Mouse (Mus musculus) monocyte, adult 59 days (primary cell): ENCODE data around the gene Gm5795. TPM values are rescaled to one million over a fixed set of nuclear protein-coding genes. Genes with fewer than 3 reads are reported as not detected.

Experiments used
- total RNA-seq, 2 experiments: library from RNA; stranded (reverse); gene quantifications; one replicate each; pipeline ENCODE4 v1.2.4; 2023

Gm5795 gene
- not detected for total RNA-seq

DNA sequence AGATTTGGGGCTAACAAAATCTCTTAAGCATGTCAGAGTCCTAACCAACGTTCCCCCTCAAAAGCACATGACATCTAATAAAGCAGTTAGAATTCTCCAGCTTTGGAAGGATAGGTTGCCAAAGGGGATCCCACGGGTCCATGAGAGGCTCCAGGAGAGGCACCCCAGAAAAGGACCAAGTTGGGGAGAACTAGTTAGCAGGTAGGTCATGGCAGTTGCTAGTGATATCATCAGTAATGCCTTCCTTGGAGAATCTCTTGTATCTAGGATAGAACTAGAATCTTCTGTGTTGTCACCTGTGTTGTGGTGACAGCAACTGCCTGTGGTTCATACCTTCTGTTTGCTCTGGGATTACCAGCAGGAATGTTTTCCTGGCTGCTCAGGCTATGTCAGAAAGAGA is at the start of gene Gm5795:
TSS of gene Gm5795 (plus strand) at position 301 of the 400 bp plus-strand sequence.

DNA sequence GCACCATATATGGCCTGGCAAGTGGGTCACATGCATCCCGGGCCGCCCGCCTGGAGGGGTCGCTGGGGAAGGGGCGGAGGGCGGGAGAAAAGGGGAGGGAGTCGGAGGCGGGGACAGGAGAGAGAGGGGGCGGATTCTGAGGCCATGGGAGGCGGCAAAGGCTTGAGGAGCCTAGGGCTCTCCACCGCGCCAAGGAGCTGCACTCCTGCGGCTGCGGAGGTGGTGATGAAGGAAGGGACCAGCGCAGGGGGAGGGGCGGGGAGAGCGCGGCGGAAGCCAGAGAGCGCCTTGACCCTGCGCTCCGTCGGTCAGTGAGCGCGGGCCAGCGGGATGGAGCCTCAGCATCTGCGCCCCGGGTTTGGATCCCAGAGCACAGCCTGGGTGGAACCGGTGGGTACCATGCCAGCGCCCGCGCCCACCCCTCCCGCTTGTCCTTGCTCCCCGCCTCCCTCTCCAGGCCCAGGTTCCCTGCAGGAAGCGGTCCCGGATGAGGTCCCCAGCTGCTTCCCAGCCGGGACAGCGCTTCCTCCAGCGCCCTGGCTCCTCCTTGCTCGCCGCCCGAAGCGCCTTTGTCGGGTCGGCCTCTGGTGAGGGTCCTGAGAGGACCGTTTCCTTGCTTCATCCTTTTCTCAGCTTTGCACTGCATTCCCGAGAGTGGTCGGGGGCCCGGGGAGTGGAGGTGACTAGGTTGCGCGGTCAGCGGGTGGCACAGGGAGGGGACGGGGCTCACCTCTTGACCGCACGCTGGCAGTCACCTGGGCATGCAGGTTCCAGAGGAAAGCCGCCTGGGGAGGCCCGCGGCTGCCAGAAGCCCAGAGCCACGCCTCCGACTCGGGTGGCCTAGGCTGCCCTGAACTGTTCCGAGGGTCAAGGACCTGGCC is 20.5 kb downstream of the Gm5795 start, which contains the start of gene D830030K20Rik:
TSS of gene D830030K20Rik (plus strand) at position 217 of the 881 bp plus-strand sequence.

Other genes with a start within 250 kb of the Gm5795 start
- not detected for gene Gm2888, start 158.3 kb upstream of the Gm5795 start, total RNA-seq
- gene Gm2897, start 139.0 kb upstream of the Gm5795 start, total RNA-seq: not detected
- not detected for gene Gm10340, start 54.3 kb upstream of the Gm5795 start, total RNA-seq
- gene D830030K20Rik, start 20.2 kb downstream of the Gm5795 start, total RNA-seq: not detected
- gene Gm2956, start 144.4 kb downstream of the Gm5795 start, total RNA-seq: not detected
- not detected for gene Gm10413, start 206.8 kb downstream of the Gm5795 start, total RNA-seq
- not detected for gene Gm10409, start 224.4 kb downstream of the Gm5795 start, total RNA-seq
- gene Gm3005, start 239.8 kb downstream of the Gm5795 start, total RNA-seq: not detected